24 mouse cellular contexts compared by ENCODE assay signal in genomic region chr12:116856307-116856706, GRCm38 (mm10).
DNase-seq lines count a peak whose midpoint lies in the region; ATAC-seq and TF ChIP-seq lines count a peak whose summit lies in the region.
"Had no signal": no experiment of that assay in that cellular context is flagged by ENCODE, and none has a peak within 500 bp of the region (broad histone marks: within the 10 kb centered on the region; RNA-seq: fewer than 3 reads in every experiment).

No protein-coding gene starts in this region.

- peaks cover 2% of the 10 kb centered on the region; the same call in 1 of the 2 replicates for H3K4me1 ChIP-seq in forebrain, embryonic 11.5 days (replicated peaks; ENCODE audit: control insufficient read depth, insufficient read depth, low read length)
- no peaks in the 10 kb centered on the region for H3K4me1 ChIP-seq in forebrain, postnatal 0 days (ENCODE audit: insufficient read depth)
- no peaks in the 10 kb centered on the region for H3K4me1 ChIP-seq in midbrain, embryonic 12.5 days
- H3K4me1 ChIP-seq: embryonic facial prominence, embryonic 12.5 days; limb, embryonic 10.5 days; liver, embryonic 12.5 days; stomach, embryonic 15.5 days had no signal

- no peaks in the 10 kb centered on the region for H3K27me3 ChIP-seq in forebrain, embryonic 11.5 days (ENCODE audit: control insufficient read depth, insufficient read depth, low read length)
- no peaks in the 10 kb centered on the region for H3K27me3 ChIP-seq in forebrain, postnatal 0 days (ENCODE audit: insufficient read depth, low read length)
- no peaks in the 10 kb centered on the region for H3K27me3 ChIP-seq in midbrain, embryonic 12.5 days
- H3K27me3 ChIP-seq: embryonic facial prominence, embryonic 12.5 days; liver, embryonic 12.5 days; stomach, embryonic 15.5 days had no signal

- no peak overlapping the region for H3K4me3 ChIP-seq in forebrain, embryonic 11.5 days (ENCODE audit: low read depth, low read length)
- no peak overlapping the region for H3K4me3 ChIP-seq in forebrain, postnatal 0 days (ENCODE audit: low read depth, low read length)
- no peak overlapping the region for H3K4me3 ChIP-seq in midbrain, embryonic 12.5 days
- H3K4me3 ChIP-seq: embryonic facial prominence, embryonic 12.5 days; gastrocnemius, adult 2 months; heart, adult 2 months; layer of hippocampus, adult 2 months; left cerebral cortex, adult 2 months; limb, embryonic 10.5 days; liver, embryonic 12.5 days; stomach, embryonic 15.5 days had no signal

- no peak for TF ChIP-seq CTCF in forebrain, postnatal 0 days (IDR thresholded peaks at IDR 0.05; ENCODE audit: low read depth)

- 0 out of 2 replicates have a peak, but pooled peaks have one; percentile 58 for ATAC-seq in forebrain, embryonic 11.5 days (replicated peaks; ENCODE audit: low FRiP score)
- ATAC-seq in forebrain, postnatal 0 days = no peak
- ATAC-seq in midbrain, embryonic 12.5 days (ENCODE audit: low FRiP score, low read depth) = 0 out of 2 replicates have a peak, but pooled peaks have one; percentile 44
- ATAC-seq: inflammation-experienced regulatory T-cells, adult 6 months; liver, embryonic 12.5 days had no signal

- H3K4me2 ChIP-seq in forebrain, embryonic 11.5 days (ENCODE audit: low read depth, low read length, severe bottlenecking) = no peak overlapping the region
- H3K4me2 ChIP-seq in forebrain, postnatal 0 days (ENCODE audit: low read depth) = no peak overlapping the region
- no peak overlapping the region for H3K4me2 ChIP-seq in midbrain, embryonic 12.5 days (replicated peaks)
- H3K4me2 ChIP-seq: embryonic facial prominence, embryonic 12.5 days; liver, embryonic 12.5 days; lung, embryonic 14.5 days; stomach, embryonic 15.5 days had no signal

- DNase-seq in forebrain, embryonic 11.5 days (ENCODE audit: low spot score) = no peak
- no peak for DNase-seq in forebrain, postnatal 0 days
- peak; percentile 17 for DNase-seq in layer of hippocampus, adult 11-12 months (ENCODE audit: low spot score)
- no peak for DNase-seq in layer of hippocampus, adult 8-10 months (ENCODE audit: low spot score in 2 of 2)
- peak; percentile 55 for DNase-seq in retina, postnatal 1 day
- DNase-seq in kidney, adult 8-10 months = no peak
- no peak for DNase-seq in gastrocnemius, postnatal 4 days (ENCODE audit: low spot score in 2 of 2)
- DNase-seq: adrenal gland, adult 2 months; cerebellum, adult 18-20 months; cerebellum, postnatal 36 days; gastrocnemius, adult 2 months; heart, adult 2 months; lung, embryonic 14.5 days; lung, postnatal 4 days; right cerebral cortex, postnatal 14 days; thymus, postnatal 25 days had no signal

- no peaks in the 10 kb centered on the region for H3K9me3 ChIP-seq in forebrain, embryonic 11.5 days (ENCODE audit: control insufficient read depth, low read length)
- no peaks in the 10 kb centered on the region for H3K9me3 ChIP-seq in forebrain, postnatal 0 days (ENCODE audit: low read length)
- H3K9me3 ChIP-seq in midbrain, embryonic 12.5 days = no peaks in the 10 kb centered on the region
- H3K9me3 ChIP-seq: embryonic facial prominence, embryonic 12.5 days; limb, embryonic 10.5 days; stomach, embryonic 15.5 days had no signal

- H3K27ac ChIP-seq in forebrain, embryonic 11.5 days (ENCODE audit: low read depth, low read length) = no peak overlapping the region
- no peak overlapping the region for H3K27ac ChIP-seq in forebrain, postnatal 0 days (ENCODE audit: low read depth, low read length)
- peak overlapping the region; percentile 39; the same call in 1 of the 2 replicates for H3K27ac ChIP-seq in midbrain, embryonic 12.5 days (replicated peaks)
- H3K27ac ChIP-seq: embryonic facial prominence, embryonic 12.5 days; gastrocnemius, adult 2 months; heart, adult 2 months; left cerebral cortex, adult 2 months; limb, embryonic 10.5 days; liver, embryonic 12.5 days; stomach, embryonic 15.5 days had no signal

- H3K9ac ChIP-seq in forebrain, embryonic 11.5 days (ENCODE audit: low read length) = no peak overlapping the region
- H3K9ac ChIP-seq in forebrain, postnatal 0 days = no peak overlapping the region
- H3K9ac ChIP-seq in midbrain, embryonic 12.5 days (replicated peaks) = no peak overlapping the region
- H3K9ac ChIP-seq: embryonic facial prominence, embryonic 12.5 days; liver, embryonic 12.5 days; lung, embryonic 14.5 days; stomach, embryonic 15.5 days had no signal

- WGBS in forebrain, embryonic 11.5 days = 43% methylated on average over 7 of the region's 7 CpGs
- 44% methylated on average over 7 of the region's 7 CpGs for WGBS in forebrain, postnatal 0 days
- WGBS in midbrain, embryonic 12.5 days = 53% methylated on average over 7 of the region's 7 CpGs

- no peaks in the 10 kb centered on the region for H3K36me3 ChIP-seq in forebrain, embryonic 11.5 days (ENCODE audit: control insufficient read depth, insufficient read depth, low read length)
- H3K36me3 ChIP-seq in forebrain, postnatal 0 days (ENCODE audit: insufficient read depth) = no peaks in the 10 kb centered on the region
- H3K36me3 ChIP-seq in midbrain, embryonic 12.5 days = no peaks in the 10 kb centered on the region
- H3K36me3 ChIP-seq: embryonic facial prominence, embryonic 12.5 days; limb, embryonic 10.5 days; liver, embryonic 12.5 days; stomach, embryonic 15.5 days had no signal

Comparison
In these comparisons a context has a peak if more than half of its experiments do, and no peak if none do; other contexts are left out.
1. DNase-seq: peak in layer of hippocampus, adult 11-12 months (single experiment) and retina, postnatal 1 day (single experiment); none in forebrain, embryonic 11.5 days (single experiment), forebrain, postnatal 0 days (single experiment), layer of hippocampus, adult 8-10 months (0 of 2), kidney, adult 8-10 months (0 of 2) and gastrocnemius, postnatal 4 days (0 of 2).